Mouse (Mus musculus): Measurements from ENCODE around the gene Casp9.
A peak's percentile ranks its signal among the peaks of the same experiment; 100 is the strongest.

Casp9 gene

GRCm38 (mm10) chr4:141781201-141781985 lies 12.0 kb upstream of the Casp9 start:
- DNase-seq = no peak

- no peak for DNase-seq
Measured at GRCm38 (mm10) chr4:141784835-141785234, 8.6 kb upstream of the Casp9 start.

GRCm38 (mm10) chr4:141786141-141786540 lies 7.3 kb upstream of the Casp9 start:
- DNase-seq = no peak

DNA sequence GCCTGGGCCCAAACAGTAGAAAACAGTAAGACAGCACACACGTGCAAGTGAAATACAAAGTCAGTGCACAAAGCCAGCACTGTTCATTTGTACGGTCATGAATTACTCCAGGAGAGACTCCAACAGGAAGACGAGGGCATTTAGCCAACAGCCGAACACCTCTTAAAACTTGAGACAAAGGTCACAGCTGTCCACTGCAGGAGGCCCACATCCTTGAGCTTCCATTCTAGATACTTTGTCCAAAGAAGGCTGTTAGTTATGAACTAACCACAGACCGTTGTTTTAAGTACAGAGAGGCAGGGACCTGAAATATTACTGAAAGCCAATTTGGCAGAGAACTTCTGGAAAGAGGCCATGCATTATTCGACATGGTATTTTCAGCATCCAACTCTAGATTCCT lies 6.4 kb upstream of the Casp9 start:
- no peak for DNase-seq

GRCm38 (mm10) chr4:141787462-141787861 lies 6.0 kb upstream of the Casp9 start:
- no peak for DNase-seq

DNA sequence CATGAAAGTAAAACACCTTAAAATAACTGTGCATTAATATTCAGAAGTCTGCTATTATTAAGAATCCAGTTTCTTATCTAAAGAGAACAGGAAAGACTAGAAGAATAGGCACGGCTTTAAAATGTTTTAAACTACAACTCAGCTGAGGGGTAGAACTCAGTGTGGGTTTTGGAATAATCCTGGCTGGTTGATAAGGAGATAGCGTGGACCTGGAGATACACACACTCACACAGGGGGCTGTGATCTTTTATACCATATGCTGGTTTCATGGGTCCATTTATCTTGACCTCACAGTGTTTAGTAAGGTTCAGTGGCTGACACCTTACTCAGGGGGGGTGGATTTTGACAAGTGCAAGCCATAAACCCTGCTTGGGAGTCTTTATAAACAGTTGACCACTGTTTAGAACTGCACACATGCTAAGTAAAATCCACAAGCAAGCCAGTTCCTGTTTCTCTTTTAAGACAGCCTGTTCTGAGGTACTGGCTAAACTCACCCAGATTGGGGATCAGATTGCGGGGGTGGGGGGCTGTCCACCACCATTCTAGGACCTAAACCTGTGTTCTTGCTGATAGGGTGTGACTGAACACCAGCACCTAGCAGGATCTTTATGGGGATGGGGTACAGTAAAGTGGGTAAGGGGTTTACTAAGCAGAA lies 3.7 kb upstream of the Casp9 start:
- no peak for DNase-seq

DNA sequence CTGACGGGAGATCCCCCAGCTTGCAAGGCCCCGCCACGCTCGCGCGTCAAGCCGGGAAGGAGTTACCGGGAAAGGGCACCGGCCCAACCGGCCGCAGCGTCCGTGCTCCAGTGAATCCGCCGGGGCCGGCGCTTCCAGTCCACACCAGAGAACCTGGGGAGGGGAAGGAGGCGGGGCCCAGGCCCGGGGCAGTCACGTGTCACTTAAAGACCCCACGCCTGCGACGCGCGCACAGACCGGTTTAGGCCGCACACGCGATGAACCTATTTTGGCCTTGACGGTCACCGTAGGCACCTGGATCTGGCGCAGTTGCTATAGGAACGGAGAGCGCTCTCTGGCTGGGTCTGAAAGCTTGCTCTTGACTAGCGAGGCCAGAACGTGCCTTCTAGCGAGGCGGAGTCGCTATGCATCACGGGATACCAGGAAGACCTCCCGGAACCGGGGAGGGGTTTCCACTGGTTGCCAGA lies 2.9 kb upstream of the Casp9 start, which contains the start of gene Dnajc16:
Gene Dnajc16 (minus strand): TSS at position 408 of the 467 bp plus-strand sequence.
- peak; percentile 96 for DNase-seq

DNA sequence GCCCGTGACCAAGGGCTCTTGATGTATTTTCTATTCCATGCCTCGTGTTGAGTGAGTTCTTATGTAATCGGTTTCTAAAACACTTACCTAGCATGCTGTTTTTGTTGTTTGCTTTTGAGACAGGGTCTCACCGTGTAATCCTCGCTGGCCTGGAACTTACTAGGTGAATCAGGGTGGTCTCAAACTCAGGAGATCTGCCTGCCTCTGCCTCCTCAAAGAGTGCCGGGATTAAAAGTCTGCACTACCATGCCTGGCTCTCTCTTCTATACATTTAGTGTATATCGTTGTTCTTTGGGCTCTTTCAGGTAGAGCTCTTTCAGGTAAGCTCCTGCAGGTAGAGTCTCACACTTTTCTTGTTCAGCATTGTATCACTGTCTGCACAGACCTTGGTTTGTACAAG lies 1.9 kb upstream of the Casp9 start:
- no peak for DNase-seq

DNA sequence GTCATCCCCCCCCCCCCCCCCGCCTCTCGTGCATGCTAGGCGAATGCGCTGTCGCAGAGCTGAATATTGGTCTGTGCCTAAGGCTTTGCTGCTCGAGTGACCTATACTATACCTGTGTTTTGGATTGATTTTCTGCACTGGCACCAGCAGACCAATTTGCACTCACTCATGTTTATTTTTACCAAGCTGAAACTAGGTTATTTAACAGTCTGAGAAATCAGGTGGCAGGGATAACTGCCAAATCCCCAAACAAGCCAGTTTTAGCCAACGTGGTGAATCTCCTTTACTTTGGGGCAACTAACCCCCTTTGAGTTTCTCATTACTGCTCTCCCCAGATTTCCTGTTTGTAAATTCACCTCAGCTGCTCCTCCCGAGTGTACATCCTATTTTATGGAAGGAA lies 1.5 kb upstream of the Casp9 start:
- DNase-seq = no peak

- DNase-seq = no peak
Measured at GRCm38 (mm10) chr4:141792554-141793281, 694 bp upstream of the Casp9 start.

DNA sequence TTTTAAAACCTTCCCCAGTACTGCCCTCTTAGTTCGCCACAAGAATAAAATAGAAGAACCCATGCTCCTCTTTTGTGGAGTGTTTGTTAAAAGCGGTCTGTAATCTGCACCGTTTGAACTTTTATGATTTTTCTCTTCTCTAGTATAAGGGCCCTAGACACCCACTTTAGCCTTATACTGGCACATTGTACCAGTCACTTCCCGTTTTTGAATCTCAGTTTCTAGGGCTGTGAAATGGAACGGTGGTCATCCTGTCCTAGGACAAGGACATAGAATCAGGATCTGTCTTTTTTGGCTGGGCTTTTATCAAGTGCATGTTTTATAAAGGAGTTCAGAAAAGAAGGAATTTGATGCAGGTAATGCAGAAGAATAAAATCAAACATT lies 732 bp downstream of the Casp9 start:
- no peak for DNase-seq

GRCm38 (mm10) chr4:141796356-141796755 lies 2.9 kb downstream of the Casp9 start:
- no peak for DNase-seq

GRCm38 (mm10) chr4:141796954-141797353 lies 3.5 kb downstream of the Casp9 start:
- no peak for DNase-seq

DNA sequence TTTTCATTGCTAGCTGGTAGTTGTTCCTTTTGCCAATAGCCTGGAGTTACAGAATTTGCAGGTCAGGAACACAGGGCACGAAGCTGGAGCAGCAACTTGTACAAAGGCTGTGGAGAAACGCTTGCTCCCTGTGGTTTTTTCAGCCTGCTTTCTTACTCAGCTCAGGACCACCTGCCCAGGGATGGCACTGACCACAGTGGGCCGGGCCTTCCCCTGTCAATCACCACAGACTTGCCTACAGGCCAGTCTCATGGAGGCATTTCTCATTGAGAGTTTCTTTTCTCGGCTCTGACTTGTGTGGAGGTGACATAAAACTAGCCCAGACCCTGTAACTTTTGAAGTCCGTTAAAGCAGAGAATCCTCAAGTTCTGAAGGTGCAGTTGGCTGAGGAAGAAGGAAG lies 4.1 kb downstream of the Casp9 start:
- DNase-seq = no peak

DNA sequence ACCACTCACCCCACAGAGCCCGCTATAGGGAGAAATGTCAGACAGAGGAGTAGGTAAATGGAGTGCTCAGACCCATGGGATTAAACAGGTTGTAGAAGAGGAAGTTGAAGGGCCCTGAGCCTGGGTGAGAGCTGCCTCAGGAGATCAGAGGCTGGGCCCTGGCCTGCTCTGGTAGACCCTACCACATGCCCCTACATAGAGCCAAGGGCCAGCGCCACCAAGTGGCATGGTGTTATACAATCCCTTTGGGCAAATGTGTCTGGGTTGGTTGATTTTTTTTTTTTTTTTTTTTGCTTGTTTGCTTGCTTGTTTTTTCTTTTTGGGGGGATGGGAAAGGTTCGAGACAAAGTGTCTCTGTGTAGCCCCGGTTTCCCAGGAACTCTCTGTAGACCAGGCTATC lies 10.7 kb downstream of the Casp9 start:
- no peak for DNase-seq

- no peak for DNase-seq
Measured at GRCm38 (mm10) chr4:141805886-141806285, 12.5 kb downstream of the Casp9 start.

DNA sequence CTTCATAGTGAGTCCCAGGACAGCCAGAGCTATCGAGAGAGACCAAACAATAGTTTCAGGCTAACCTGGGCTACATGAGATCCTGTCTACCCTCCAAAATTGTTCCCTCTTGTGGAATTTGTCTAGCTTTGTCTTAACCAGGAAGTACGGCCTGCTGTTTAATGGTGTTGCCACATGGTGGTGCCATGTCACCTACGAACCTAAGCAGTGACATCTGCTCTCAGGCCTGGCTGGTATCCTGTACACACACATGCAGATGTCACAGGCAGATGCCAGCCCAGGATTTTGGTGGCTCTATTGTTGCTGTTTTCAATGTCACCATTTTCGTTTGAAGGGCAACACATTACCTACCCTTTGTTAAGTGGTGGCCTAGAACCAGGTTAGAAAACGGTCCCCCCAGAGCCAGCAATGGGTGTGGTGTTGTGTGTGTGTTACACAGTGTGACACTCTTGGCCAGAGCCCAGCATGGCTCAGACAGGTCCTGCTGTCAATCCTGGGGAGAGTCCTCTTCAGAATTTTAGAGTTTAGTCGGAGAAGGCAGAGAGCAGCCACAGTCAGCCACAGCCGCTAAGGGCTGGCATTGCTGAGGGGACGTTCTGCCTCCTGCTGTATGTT lies 16.5 kb downstream of the Casp9 start:
- DNase-seq = no peak

DNA sequence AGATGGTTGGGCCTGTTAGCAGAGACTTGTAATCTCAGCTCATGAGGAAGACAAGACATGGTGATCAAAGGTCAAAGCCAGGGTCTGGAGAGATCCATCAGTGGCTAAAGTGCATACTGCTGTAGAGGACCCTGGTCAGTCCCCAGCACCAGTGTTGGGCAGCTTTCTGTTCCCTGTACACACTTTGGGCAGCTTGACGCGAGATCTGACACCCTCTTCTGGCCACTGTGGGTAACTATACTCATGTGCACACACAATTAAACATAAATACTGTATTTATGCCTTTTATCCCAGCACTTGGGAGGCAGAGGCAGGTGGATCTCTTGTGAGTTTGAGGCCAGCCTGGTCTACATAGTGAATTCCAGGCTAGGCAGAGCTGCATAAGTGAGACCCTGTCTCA lies 17.6 kb downstream of the Casp9 start:
- no peak for DNase-seq

DNA sequence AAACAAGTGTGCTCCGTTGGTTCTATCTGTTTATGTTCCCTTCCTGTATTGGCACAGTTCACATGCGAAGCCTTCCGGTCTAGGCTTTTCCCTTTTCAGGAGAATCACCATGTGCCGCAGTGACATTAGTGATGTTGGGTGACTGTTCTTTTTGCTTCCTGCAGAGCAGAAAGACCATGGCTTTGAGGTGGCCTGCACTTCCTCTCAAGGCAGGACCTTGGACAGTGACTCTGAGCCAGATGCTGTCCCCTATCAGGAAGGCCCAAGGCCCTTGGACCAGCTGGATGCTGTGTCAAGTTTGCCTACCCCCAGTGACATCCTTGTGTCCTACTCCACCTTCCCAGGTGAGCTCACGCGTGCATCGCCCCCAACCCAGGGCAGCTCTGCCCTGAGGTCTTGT lies 18.0 kb downstream of the Casp9 start:
- no peak for DNase-seq

- no peak for DNase-seq
Measured at GRCm38 (mm10) chr4:141816267-141816666, 22.9 kb downstream of the Casp9 start.

- no peak for DNase-seq
Measured at GRCm38 (mm10) chr4:141816776-141817655, 23.6 kb downstream of the Casp9 start.

DNA sequence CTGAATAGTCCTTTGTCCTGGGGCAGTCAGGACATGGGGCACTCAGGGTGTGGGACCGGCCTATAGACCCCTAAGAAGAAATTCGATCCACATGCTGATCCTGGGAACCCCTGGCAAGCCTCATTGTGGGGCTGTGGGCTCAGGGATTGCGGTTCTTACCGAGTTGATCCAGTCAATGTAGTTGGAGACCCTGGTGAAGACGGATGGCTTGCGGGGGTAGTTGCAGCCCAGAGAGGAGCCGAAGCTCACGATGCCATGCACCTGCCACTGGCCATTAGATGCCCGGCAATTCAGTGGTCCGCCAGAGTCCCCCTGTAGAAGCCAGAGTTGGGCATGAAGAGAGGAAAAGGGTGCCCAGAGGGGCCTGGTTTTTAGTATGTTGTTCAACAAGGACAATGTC lies 24.3 kb downstream of the Casp9 start:
- DNase-seq = no peak

Data from right cerebral cortex, postnatal 25 days (tissue).